In the genomic region with DNA sequence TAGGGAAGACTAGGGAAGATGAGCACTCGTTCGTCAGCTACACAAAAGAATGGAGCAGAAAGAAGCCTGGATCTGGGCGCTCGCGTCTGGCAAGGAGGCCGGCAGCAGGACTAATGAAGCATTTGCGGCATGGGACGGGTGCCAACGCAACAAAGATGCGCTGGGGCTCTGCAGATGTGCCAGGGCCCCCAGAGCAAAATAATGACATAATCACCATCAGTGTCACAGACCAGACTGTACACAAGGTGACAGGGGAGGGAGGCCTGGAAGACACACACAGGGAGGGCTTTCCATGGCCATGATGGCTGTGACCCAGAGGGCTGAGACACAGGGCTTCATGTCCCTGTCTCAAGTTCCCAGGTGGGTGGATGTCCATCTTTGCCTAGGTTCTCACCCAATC, we compare ENCODE assay signal across 14 mouse cellular contexts. TPM values are rescaled to one million over a fixed set of nuclear protein-coding genes. Genes with fewer than 3 reads are reported as not detected.
DNase-seq lines count a peak whose midpoint lies in the region; ATAC-seq lines count a peak whose summit lies in the region.
"Had no signal": no experiment of that assay in that cellular context is flagged by ENCODE, and none has a peak within 500 bp of the region (broad histone marks: within the 10 kb centered on the region; RNA-seq: fewer than 3 reads in every experiment).

No protein-coding gene starts in this region.

- no peak overlapping the region for H3K27ac ChIP-seq in hindbrain, embryonic 16.5 days (ENCODE audit: low read depth, low read length)
- H3K27ac ChIP-seq: heart, embryonic 15.5 days had no signal

- no peak overlapping the region for H3K9ac ChIP-seq in hindbrain, embryonic 16.5 days (ENCODE audit: low read depth, low read length)
- H3K9ac ChIP-seq: heart, embryonic 15.5 days had no signal

- H3K36me3 ChIP-seq in hindbrain, embryonic 16.5 days (ENCODE audit: control insufficient read depth, insufficient read depth, low read length): no peaks in the 10 kb centered on the region
- H3K36me3 ChIP-seq: G1E had no signal

- H3K4me3 ChIP-seq in hindbrain, embryonic 16.5 days (ENCODE audit: low read length): no peak overlapping the region
- H3K4me3 ChIP-seq: heart, embryonic 15.5 days; myocyte had no signal

- 24% methylated on average over 10 of the region's 10 CpGs for WGBS in hindbrain, embryonic 16.5 days

- peak; percentile 33 for DNase-seq in adrenal gland, postnatal 10 days
- no peak for DNase-seq in adrenal gland, postnatal 36 days
- peak; percentile 41 to 56 for DNase-seq in right cerebral cortex, postnatal 10 days (ENCODE audit: low spot score in 2 of 2)
- DNase-seq in right cerebral cortex, postnatal 25 days: no peak
- DNase-seq in thymus, postnatal 4 days: no peak
- DNase-seq in adrenal gland, adult 2 months: no peak
- no peak for DNase-seq in adrenal gland, adult 18-20 months (ENCODE audit: low spot score in 2 of 2)
- DNase-seq: adrenal gland, adult 8-10 months; thymus, postnatal 25 days had no signal

- H3K4me2 ChIP-seq in hindbrain, embryonic 16.5 days (ENCODE audit: low read length): no peak overlapping the region
- H3K4me2 ChIP-seq: heart, embryonic 15.5 days had no signal

- no peaks in the 10 kb centered on the region for H3K9me3 ChIP-seq in hindbrain, embryonic 16.5 days (ENCODE audit: control insufficient read depth, low read length)
- H3K9me3 ChIP-seq: heart, embryonic 15.5 days had no signal

- no peaks in the 10 kb centered on the region for H3K27me3 ChIP-seq in hindbrain, embryonic 16.5 days (replicated peaks; ENCODE audit: control insufficient read depth, insufficient read depth, low read length)
- H3K27me3 ChIP-seq: heart, embryonic 15.5 days had no signal

- ATAC-seq in hindbrain, embryonic 16.5 days: peak; percentile 65
- ATAC-seq: lung, postnatal 0 days had no signal

- H3K4me1 ChIP-seq in hindbrain, embryonic 16.5 days (ENCODE audit: control insufficient read depth, insufficient read depth, low read depth, low read length): peaks cover 8% of the 10 kb centered on the region; the same call in 1 of the 2 replicates

RNA-seq across cellular contexts. Expression of a gene that starts 32.6 kb away (rescaled TPM):
- total RNA-seq in adrenal gland, postnatal 10 days (2021): 10 to 100 TPM; 25.6 to 31.7 TPM
- total RNA-seq in adrenal gland, postnatal 36 days (2021): 10 to 100 TPM; 27.5 to 52.3 TPM
- 6.1 and 6.9 TPM in 2 replicates for polyA plus RNA-seq in hindbrain, embryonic 16.5 days (2015; fragmentation: Nextera tagmentation; extraction: Ambion mirVana)
- total RNA-seq in adrenal gland, adult 2 months (2021): 10 to 100 TPM; 33.4 to 34.0 TPM
- polyA plus RNA-seq in adrenal gland, adult 2 months (2012; rRNA removed): 17.4 and 22.8 TPM in 2 replicates
- 10 to 100 TPM; 16.2 to 28.2 TPM for total RNA-seq in adrenal gland, adult 18-20 months (2021)
- polyA plus RNA-seq: G1E had no signal

Comparison
In these comparisons a context has a peak if more than half of its experiments do, and no peak if none do; other contexts are left out.
1. DNase-seq: peak in adrenal gland, postnatal 10 days (single experiment) and right cerebral cortex, postnatal 10 days (2 of 2); none in adrenal gland, postnatal 36 days (0 of 2), right cerebral cortex, postnatal 25 days (single experiment), thymus, postnatal 4 days (single experiment), adrenal gland, adult 2 months (single experiment) and adrenal gland, adult 18-20 months (0 of 2).